Mouse (Mus musculus) gastrocnemius, postnatal 36 days (tissue): ENCODE data around the gene Mrpl36. TPM values are rescaled to one million over a fixed set of nuclear protein-coding genes. Genes with fewer than 3 reads are reported as not detected.

Source experiments
- DNase-seq, 2 experiments: peaks; one replicate each; pipeline ENCODE4 v3.0.0; 2022
- intact Hi-C: fragments of 180-260 bp; cut with DNase I; formaldehyde crosslinking; loops from one replicate; pipeline ENCODE4 v1.15.1; 2025
- long read RNA-seq, 2 experiments: library from polyadenylated mRNA; stranded (forward); transcript quantifications; one replicate each; pipeline ENCODE4 v2.0.0; 2021
- total RNA-seq, 2 experiments: library from RNA; stranded (reverse); gene quantifications; 2 replicates each; pipeline ENCODE4 v1.2.3; 2021

Mrpl36 gene
- total RNA-seq: 10 to 100 TPM; 39.2 to 42.5 TPM
- long read RNA-seq, experiment 1, transcript Mrpl36-201 (2 exons, 923 nt): major isoform, 71 of 76 reads
- long read RNA-seq, experiment 1, partial matches to known transcripts: 0 of 76 reads
- long read RNA-seq, experiment 1, other reads (novel, unspliced or antisense): 4 of 76 reads
- long read RNA-seq, experiment 2, transcript Mrpl36-201 (2 exons, 923 nt): major isoform, 90 of 100 reads
- long read RNA-seq, experiment 2, partial matches to known transcripts: 0 of 100 reads
- long read RNA-seq, experiment 2, other reads (novel, unspliced or antisense): 9 of 100 reads

DNA sequence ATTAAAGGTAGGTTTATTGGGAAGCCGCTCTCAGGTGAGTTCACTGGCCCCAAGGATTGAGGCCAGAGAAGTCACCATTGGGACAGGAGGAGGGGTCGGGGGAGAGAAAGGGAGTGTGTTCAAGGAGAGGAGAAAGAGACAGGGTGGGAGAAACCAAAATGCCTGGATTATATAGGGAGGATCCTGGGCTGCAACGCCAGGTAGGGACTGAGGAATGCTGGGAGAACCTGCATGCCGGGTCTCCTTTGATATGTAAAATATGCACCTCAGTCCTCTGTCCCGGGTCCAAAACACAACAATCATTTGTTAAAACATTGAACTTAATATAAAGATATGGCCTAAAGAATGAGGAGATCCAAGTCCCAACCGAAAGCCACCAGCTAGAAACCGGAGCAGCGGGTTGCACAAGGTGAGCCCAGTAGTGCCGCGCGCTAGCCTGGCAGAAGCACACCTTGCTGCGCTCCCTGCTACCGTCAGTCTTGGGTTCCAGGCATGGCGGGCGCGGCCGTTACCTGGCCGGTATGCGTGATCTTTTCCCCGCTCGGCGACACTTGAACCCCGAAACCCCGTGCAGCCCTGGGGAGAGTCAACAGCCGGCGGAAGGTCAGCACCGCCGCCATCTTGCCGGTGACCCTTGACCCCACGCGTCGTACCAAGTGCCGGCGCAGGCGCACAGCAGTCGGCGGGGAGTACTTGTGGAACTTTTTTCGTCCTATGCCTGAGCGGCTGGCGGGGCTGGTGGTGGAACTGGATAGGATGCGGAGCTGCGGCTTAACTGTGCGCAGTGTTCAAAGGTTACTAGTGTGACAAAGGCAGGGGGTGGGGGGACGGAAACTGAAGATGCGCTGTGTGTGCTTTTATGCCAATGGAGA is at the start of gene Mrpl36, which contains the start of gene Ndufs6:
TSS of gene Mrpl36 (plus strand) at position 687 of the 872 bp plus-strand sequence.
TSS of gene Ndufs6 (minus strand) at position 716 of the 872 bp plus-strand sequence.
- intact Hi-C loops: no loop called here
- peak; percentile 86 to 87 for DNase-seq

GRCm38 (mm10) chr13:73279196-73279595 is 49.1 kb upstream of the Mrpl36 start:
- no peak for DNase-seq
- intact Hi-C loops: no loop called here

DNA sequence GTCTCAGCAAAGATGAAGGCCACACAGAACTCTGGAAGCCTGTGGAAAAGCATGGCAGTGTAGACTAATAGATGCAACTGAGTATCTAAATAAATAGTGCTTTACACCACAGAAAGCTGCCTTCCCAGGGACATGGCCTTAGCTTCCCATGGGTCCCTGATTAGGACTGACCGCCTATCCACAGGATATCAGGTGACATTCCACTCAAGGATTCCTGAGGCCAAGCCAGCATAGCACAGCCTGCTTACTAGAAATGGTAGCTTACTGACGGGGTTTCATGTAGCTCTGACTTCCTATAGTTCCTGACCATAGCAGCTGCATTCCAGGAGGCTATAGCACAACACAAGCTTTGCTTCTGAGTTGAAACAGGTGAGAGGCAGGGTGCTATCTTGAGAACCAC is 45.9 kb upstream of the Mrpl36 start:
- DNase-seq: no peak
- intact Hi-C loops: no loop called here

GRCm38 (mm10) chr13:73283534-73283933 is 44.8 kb upstream of the Mrpl36 start:
- intact Hi-C loops: no loop called here

GRCm38 (mm10) chr13:73290206-73290605 is 38.1 kb upstream of the Mrpl36 start:
- DNase-seq: no peak
- intact Hi-C loops: no loop called here

More at GRCm38 (mm10) chr13:73283534-73283933, 44.8 kb upstream of the Mrpl36 start:
- DNase-seq: no peak

DNA sequence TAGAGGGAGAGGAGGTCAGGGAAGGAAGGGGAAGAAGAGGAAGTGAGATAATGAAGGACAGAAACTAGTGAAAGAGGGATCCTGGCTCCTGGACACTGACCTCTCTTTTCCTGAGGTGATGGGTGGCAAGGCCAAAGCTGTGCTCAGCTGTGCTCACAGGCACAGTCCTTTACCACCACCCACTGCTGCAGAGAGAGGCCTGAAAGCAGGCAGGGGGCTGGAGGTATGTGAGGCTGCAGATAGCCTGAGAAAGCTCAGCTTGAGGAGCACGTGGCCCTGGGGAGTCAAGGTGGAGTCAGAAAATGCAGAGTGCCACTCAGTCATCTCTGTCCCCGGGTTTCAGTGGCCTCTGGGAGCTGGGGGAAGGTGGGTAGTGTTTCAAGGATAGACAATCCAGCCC is 37.2 kb upstream of the Mrpl36 start:
- no peak for DNase-seq
- intact Hi-C loops: no loop called here

DNA sequence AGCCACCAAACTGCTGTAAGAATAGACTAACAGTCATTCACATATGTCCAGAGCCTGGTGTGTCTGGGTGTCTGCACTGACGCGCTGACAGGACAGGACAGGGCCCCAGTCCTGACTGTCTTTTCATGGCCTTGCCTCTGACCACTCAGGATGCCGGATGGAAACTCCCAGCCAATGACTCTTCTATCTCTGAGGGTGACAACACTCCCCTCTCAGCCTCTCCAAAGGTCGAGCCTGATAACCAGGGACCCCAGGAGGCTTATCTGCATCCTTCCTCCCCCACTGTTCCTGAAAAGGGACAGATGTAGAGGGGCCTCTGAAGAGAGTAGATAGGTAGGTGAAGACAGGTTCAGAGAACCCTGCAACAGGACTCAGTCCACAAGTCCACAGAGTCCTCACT is 29.6 kb upstream of the Mrpl36 start:
- no peak for DNase-seq
- intact Hi-C loops: no loop called here

DNA sequence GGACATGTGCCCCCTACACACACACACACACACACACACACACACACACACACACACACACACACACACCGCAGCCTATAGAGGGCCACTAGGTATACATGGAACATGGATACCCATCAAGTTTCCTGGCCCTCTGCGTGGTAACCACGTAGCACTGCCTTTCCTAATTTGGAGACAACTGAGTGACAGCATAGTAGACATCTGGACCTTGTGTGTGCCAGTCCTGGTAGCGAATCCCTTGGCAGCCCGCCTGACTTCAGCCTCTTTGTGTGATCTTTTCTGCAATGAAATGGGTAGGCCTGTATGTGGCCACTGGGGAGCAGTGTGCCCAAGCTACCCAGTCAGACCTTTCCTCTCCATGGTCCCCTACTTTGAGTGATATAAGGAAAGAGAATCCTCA is 29.0 kb upstream of the Mrpl36 start:
- intact Hi-C loops: no loop called here
- DNase-seq: no peak

GRCm38 (mm10) chr13:73304729-73305128 is 23.6 kb upstream of the Mrpl36 start:
- DNase-seq: no peak
- intact Hi-C loops: no loop called here

GRCm38 (mm10) chr13:73305398-73306084 is 22.8 kb upstream of the Mrpl36 start:
- no peak for DNase-seq
- intact Hi-C loops: no loop called here

- no peak for DNase-seq
- intact Hi-C loops: no loop called here
Measured at GRCm38 (mm10) chr13:73306085-73306410, 22.3 kb upstream of the Mrpl36 start.

DNA sequence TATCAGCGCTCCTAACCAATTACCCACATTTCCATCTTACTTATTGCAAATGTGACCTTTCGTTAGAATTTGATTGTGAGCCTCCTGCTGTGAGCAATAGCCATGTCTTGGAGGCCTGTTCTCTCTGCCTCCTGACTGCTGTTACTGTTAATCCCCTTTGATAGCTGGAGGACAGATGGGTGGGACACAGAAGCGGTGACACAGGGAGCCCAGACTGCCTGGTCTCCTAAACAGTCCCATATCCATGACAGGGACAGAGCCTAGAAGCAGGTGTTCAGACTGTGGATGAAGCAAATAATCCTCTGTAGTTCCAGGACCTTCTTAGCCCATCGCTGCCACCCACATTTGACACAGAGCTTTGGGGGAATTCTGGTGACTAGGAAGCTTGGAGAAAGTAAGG is 21.9 kb upstream of the Mrpl36 start:
- DNase-seq: no peak
- intact Hi-C loops: no loop called here

DNA sequence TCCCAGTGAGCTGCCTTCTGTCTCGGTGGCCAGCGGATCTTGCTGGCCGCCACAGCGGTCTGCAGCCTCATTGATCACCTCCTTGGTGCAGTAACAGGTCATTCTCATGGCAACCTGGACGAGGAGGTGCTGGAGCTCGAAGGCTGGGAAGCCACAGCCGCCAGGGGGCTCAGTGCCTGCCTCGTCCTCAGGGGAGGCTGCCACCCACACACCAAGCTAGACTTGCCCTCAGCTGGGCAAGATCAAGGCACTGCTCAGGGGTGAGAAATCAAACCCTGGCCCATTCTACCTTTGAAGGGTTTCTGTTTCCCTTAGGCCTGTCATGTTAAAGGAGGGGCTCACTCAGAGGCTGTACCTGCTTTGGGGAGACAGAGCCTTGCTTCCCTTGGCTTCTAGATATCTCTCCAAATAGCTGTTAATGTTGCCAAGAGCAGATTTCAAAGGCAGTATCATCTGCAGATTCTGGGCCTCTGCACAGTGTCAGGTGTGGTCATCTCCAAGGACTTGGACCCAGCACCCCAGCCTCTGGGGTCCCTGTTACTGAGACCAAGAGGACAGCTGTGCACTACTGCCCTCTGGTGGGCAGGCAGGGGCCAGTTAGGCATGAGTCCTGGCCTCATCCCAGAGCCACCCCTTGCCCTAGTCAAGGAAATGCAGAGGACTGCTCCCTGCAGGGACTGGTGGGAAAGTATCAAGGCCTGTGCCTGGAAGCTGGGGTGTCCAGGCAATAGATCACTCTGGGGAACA is 18.0 kb upstream of the Mrpl36 start:
- no peak for DNase-seq
- intact Hi-C loops: no loop called here

- DNase-seq: no peak
- intact Hi-C loops: loop anchor here (5.0 kb wide), 1 partner anchor 87 kb away; no protein-coding TSS in a partner anchor
Measured at GRCm38 (mm10) chr13:73320048-73320447, 8.3 kb upstream of the Mrpl36 start.

DNA sequence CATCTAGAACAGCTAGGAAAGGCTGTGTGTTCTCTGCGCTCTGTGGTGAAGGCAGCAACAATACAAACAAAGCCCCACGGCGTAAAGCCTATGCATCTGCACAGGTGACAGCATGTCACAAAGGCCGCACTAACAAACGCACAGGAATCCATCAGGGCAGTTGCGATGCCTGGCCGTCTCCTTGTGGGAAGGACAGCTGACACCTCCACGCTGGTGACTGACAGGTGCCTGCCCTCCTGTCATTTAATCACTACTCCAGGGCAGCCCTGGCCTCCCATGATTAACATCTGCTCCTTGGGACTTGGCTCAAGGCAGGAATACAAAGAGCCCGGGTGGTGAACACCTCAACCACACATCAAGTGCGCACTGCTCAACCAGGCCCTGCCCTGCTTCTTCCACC is 5.7 kb upstream of the Mrpl36 start:
- peak in 1 of 2 experiments; percentile 10 for DNase-seq
- intact Hi-C loops: loop anchor here (5.0 kb wide), 1 partner anchor 85 kb away; no protein-coding TSS in a partner anchor

- no peak for DNase-seq
- intact Hi-C loops: loop anchor here (5.0 kb wide), 1 partner anchor 84 kb away; no protein-coding TSS in a partner anchor
Measured at GRCm38 (mm10) chr13:73323406-73323805, 4.9 kb upstream of the Mrpl36 start.

- peak; percentile 81 to 89 for DNase-seq
- intact Hi-C loops: loop anchor here (10.0 kb wide), 1 partner anchor 274 kb away; the partner anchor contains the start of gene Clptm1l
Measured at GRCm38 (mm10) chr13:73330844-73331501, 2.7 kb downstream of the Mrpl36 start.

GRCm38 (mm10) chr13:73331736-73332135 is 3.4 kb downstream of the Mrpl36 start:
- intact Hi-C loops: loop anchor here (10.0 kb wide), 1 partner anchor 273 kb away; the partner anchor contains the start of gene Clptm1l
- no peak for DNase-seq

- intact Hi-C loops: loop anchor here (10.0 kb wide), 1 partner anchor 268 kb away; the partner anchor contains the start of gene Clptm1l
- DNase-seq: no peak
Measured at GRCm38 (mm10) chr13:73336753-73337152, 8.4 kb downstream of the Mrpl36 start.
